Mouse (Mus musculus) G1E (cell line): ENCODE data around the gene Adcy9. TPM values are rescaled to one million over a fixed set of nuclear protein-coding genes. Genes with fewer than 3 reads are reported as not detected.

Experiments used
- ATAC-seq: 2 replicates; pipeline ENCODE4 v1.8.0; 2016; ENCODE audit warnings: mild to moderate bottlenecking; ENCODE audit not compliant: insufficient number of reproducible peaks, poor library complexity, low FRiP score, severe bottlenecking; ENCODE audit errors: extremely low read depth
- DNase-seq: peaks from one replicate; pipeline ENCODE4 v3.0.0; 2012; ENCODE audit warnings: low spot score
- H3K27me3 ChIP-seq: 2 replicates; pipeline ENCODE4 v1.6.1; 2012; ENCODE audit warnings: mild to moderate bottlenecking, low read length, inconsistent platforms; ENCODE audit not compliant: insufficient read depth
- H3K36me3 ChIP-seq: replicated peaks from 2 replicates; pipeline ENCODE3; 2012; ENCODE audit warnings: mild to moderate bottlenecking, inconsistent platforms
- H3K4me1 ChIP-seq: 2 replicates; pipeline ENCODE4 v1.6.1; 2012; ENCODE audit warnings: low read depth, low read length, inconsistent platforms, mixed read lengths; ENCODE audit not compliant: insufficient read depth
- H3K4me3 ChIP-seq: 2 replicates; pipeline ENCODE4 v1.5.1; 2012; ENCODE audit warnings: low read depth, mild to moderate bottlenecking, inconsistent platforms, low read length, moderate library complexity, mixed read lengths
- H3K9me3 ChIP-seq: replicated peaks from 2 replicates; pipeline ENCODE4 v1.6.1; 2012; ENCODE audit warnings: inconsistent platforms
- CTCF ChIP-seq: IDR thresholded peaks from 2 replicates; pipeline ENCODE4 v1.5.1; 2012; ENCODE audit warnings: low read depth, low read length, inconsistent platforms, mixed read lengths
- GATA1 ChIP-seq: IDR thresholded peaks from 2 replicates; pipeline ENCODE4 v1.6.1; 2012; ENCODE audit warnings: borderline replicate concordance, low read length, inconsistent platforms, mixed read lengths
- GATA2 ChIP-seq: IDR thresholded peaks from 2 replicates; pipeline ENCODE4 v1.6.1; 2012; ENCODE audit warnings: low read depth, low read length, inconsistent platforms, borderline replicate concordance
- POLR2AphosphoS5 ChIP-seq: IDR thresholded peaks from 2 replicates; pipeline ENCODE4 v1.6.1; 2012; ENCODE audit warnings: low read depth, low read length, inconsistent platforms; ENCODE audit not compliant: insufficient replicate concordance
- TAL1 ChIP-seq: conservative IDR thresholded peaks from 2 replicates; pipeline ENCODE4 v1.6.1; 2012; ENCODE audit warnings: low read depth, low read length, inconsistent platforms, mixed read lengths
- polyA plus RNA-seq: library from polyadenylated mRNA; stranded (reverse); fragments of >175 nt; gene quantifications from 2 replicates; pipeline ENCODE4 v1.2.3, GENCODE M21; 2012
- total RNA-seq, 2 experiments: library from RNA; stranded (forward) in 1 of 2; stranded (reverse) in 1 of 2; fragments of 200-1000 nt in 1 of 2; fragments of >200 nt in 1 of 2; fragmentation: Nextera tagmentation in 1 of 2; gene quantifications; 2 replicates each; pipeline ENCODE4 v1.2.3; 2014 to 2017

Gene Adcy9
- total and polyA plus RNA-seq, 3 experiments: 0.47 to 2.1 (median 0.83) TPM

- Histone ChIP-seq H3K4me1 (no peaks in the 10 kb centered on the region), H3K36me3 (no peaks in the 10 kb centered on the region), H3K27me3 (peaks cover 22% of the 10 kb centered on the region), H3K9me3 (no peaks in the 10 kb centered on the region), H3K4me3 (no peak overlapping the region)
- no peak for DNase-seq
- TF ChIP-seq TAL1 (no peak), POLR2AphosphoS5 (no peak), GATA1 (no peak), GATA2 (no peak)
- no peak for ATAC-seq
Observed at GRCm38 (mm10) chr16:4435371-4435770, 15.1 kb upstream of the Adcy9 start.

- no peaks in the 10 kb centered on the region for H3K9me3 ChIP-seq
- TF ChIP-seq POLR2AphosphoS5 (no peak), GATA2 (no peak)
- no peaks in the 10 kb centered on the region for H3K4me1 ChIP-seq
- peaks cover 35% of the 10 kb centered on the region for H3K27me3 ChIP-seq
- no peak for ATAC-seq
- DNase-seq: no peak
- H3K4me3 ChIP-seq: no peak overlapping the region
- H3K36me3 ChIP-seq: no peaks in the 10 kb centered on the region
Observed at GRCm38 (mm10) chr16:4431841-4432240, 11.5 kb upstream of the Adcy9 start.

DNA sequence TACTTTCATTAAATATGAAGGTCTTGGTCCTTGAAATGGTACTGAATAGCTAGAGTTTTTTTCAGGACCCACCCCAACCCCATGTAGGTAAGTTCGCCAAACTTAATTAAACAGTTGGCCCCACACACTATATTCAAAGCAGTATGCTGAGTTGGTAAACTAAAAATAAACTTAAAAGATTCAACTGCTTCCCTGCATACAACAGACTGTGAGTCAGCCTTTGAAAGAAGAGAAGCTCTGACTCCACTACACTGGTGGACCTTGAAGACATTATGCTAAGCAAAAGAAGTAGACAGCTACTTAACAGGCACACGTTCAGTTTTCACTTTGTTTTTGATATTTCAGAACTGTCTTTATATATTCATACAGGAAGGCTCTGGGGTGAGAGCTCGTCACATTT, 10.7 kb upstream of the Adcy9 start:
- H3K27me3 ChIP-seq: peaks cover 39% of the 10 kb centered on the region
- H3K4me1 ChIP-seq: no peaks in the 10 kb centered on the region
- no peaks in the 10 kb centered on the region for H3K9me3 ChIP-seq
- TF ChIP-seq GATA2 (no peak), TAL1 (no peak)
- no peak for ATAC-seq
- H3K4me3 ChIP-seq: no peak overlapping the region
- no peak for DNase-seq
- H3K36me3 ChIP-seq: no peaks in the 10 kb centered on the region

DNA sequence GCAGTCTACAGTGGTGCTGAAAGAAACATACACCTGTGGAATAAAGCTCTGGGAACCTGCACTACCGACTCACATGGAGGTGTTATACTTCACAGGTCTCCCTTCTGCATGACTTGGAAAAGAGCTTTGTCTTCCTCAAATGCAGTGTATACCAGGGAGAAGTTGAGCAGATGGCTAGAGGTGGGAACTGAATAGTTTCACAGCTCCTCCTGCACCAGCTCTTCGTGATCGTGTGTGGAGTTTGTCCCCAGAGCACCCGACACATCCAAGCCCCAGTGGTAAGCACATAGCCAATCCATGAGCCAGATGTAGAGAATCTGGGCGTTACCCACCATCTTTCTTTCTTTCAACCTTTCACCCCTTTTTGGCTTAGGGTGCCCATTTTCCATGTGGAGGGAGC, 9.9 kb upstream of the Adcy9 start:
- no peak for TF ChIP-seq GATA2
- no peak for TF ChIP-seq CTCF
- no peak for TF ChIP-seq POLR2AphosphoS5
- no peak for TF ChIP-seq TAL1
- no peak for TF ChIP-seq GATA1
- ATAC-seq (no peak), DNase-seq (no peak)
- H3K27me3 ChIP-seq: peaks cover 35% of the 10 kb centered on the region
- H3K36me3 ChIP-seq: no peaks in the 10 kb centered on the region
- no peak overlapping the region for H3K4me3 ChIP-seq
- H3K4me1 ChIP-seq: no peaks in the 10 kb centered on the region
- no peaks in the 10 kb centered on the region for H3K9me3 ChIP-seq

GRCm38 (mm10) chr16:4425658-4426234, 5.4 kb upstream of the Adcy9 start:
- H3K36me3 ChIP-seq: no peaks in the 10 kb centered on the region
- no peak overlapping the region for H3K4me3 ChIP-seq
- TF ChIP-seq TAL1 (no peak), POLR2AphosphoS5 (no peak), CTCF (no peak), GATA1 (no peak), GATA2 (no peak)
- H3K9me3 ChIP-seq: no peaks in the 10 kb centered on the region
- peaks cover 25% of the 10 kb centered on the region for H3K27me3 ChIP-seq
- DNase-seq: no peak
- H3K4me1 ChIP-seq: peaks cover under 1% of the 10 kb centered on the region; the same call in 1 of the 2 replicates
- no peak for ATAC-seq

- TF ChIP-seq POLR2AphosphoS5: no peak
- Histone ChIP-seq H3K9me3 (peaks cover 8% of the 10 kb centered on the region; the same call in 1 of the 2 replicates), H3K27me3 (peaks cover 38% of the 10 kb centered on the region), H3K4me3 (no peak overlapping the region), H3K4me1 (peaks cover 16% of the 10 kb centered on the region; the same call in 1 of the 2 replicates), H3K36me3 (peaks cover 4% of the 10 kb centered on the region)
- DNase-seq (no peak), ATAC-seq (no peak)
Observed at GRCm38 (mm10) chr16:4423613-4424012, 3.3 kb upstream of the Adcy9 start.

DNA sequence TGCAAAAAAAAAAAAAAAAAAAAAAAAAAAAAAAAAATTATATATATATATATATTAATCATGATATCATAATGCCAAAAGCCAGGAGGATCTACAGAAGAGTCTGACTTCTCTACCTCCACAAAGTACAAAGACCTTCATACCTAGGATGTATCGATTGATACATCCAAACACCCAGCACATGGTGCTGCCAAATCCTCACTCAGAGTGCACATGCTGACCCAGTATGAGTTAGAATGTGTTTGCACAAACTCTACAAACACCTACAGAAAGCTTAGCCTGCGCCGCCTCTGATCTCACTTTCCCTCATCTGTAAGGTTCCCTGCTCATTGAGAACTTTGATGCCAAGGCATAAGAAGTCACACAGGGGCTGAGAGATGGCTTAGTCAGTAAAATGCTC, 2.7 kb upstream of the Adcy9 start:
- no peak for ATAC-seq
- TF ChIP-seq CTCF (no peak), GATA2 (no peak), POLR2AphosphoS5 (no peak), TAL1 (no peak), GATA1 (no peak)
- H3K27me3 ChIP-seq: peaks cover 36% of the 10 kb centered on the region
- H3K4me3 ChIP-seq: no peak overlapping the region
- DNase-seq: no peak
- peaks cover 4% of the 10 kb centered on the region for H3K36me3 ChIP-seq
- peaks cover 16% of the 10 kb centered on the region; the same call in 1 of the 2 replicates for H3K4me1 ChIP-seq
- H3K9me3 ChIP-seq: peaks cover 8% of the 10 kb centered on the region; the same call in 1 of the 2 replicates
